Mouse (Mus musculus): ENCODE data around the gene Snx18. TPM values are rescaled to one million over a fixed set of nuclear protein-coding genes. Genes with fewer than 3 reads are reported as not detected.

Gene Snx18
- total and polyA plus RNA-seq, 3 experiments: 6.4 to 12.6 (median 9.1) TPM

GRCm38 (mm10) chr13:113584431-113584830, 33.9 kb downstream of the Snx18 start:
- H3K27me3 ChIP-seq (replicated peaks): no peaks in the 10 kb centered on the region
- DNase-seq (ENCODE audit: extremely low read depth): no peak
- H3K4me1 ChIP-seq (ENCODE audit: control insufficient read depth in 1 of 2, insufficient read depth in 2 of 2): peaks cover 0 to 5% of the 10 kb centered on the region in 2 experiments; a peak in 2 of 4 replicates
- no peak overlapping the region for H3K9ac ChIP-seq (ENCODE audit: insufficient read depth, low read depth)
- H3K27ac ChIP-seq (ENCODE audit: insufficient read depth, low read depth): no peak overlapping the region
- no peaks in the 10 kb centered on the region for H3K79me2 ChIP-seq (replicated peaks; ENCODE audit: control insufficient read depth, extremely low read depth, insufficient read depth, poor library complexity, severe bottlenecking)
- TF ChIP-seq UBTF (IDR thresholded peaks at IDR 0.05; ENCODE audit: low read depth, low read length) (no peak), IRF4 (IDR thresholded peaks at IDR 0.05; ENCODE audit: low read depth, low read length) (no peak), SIN3A (IDR thresholded peaks at IDR 0.05; ENCODE audit: low read length) (no peak), MAFK (IDR thresholded peaks at IDR 0.05; ENCODE audit: insufficient replicate concordance, low read length) (no peak), JUN (IDR thresholded peaks at IDR 0.05; ENCODE audit: insufficient read depth, low read depth, low read length) (no peak), NRF1 (IDR thresholded peaks at IDR 0.05; ENCODE audit: low read depth, low read length) (no peak), SMC3 (IDR thresholded peaks at IDR 0.05; ENCODE audit: low read depth, low read length) (no peak), TCF12 (IDR thresholded peaks at IDR 0.05; ENCODE audit: low read depth, low read length) (no peak), PAX5 (IDR thresholded peaks at IDR 0.05; ENCODE audit: low read length) (no peak), JUND (conservative IDR thresholded peaks at IDR 0.05; ENCODE audit: low read depth, low read length) (no peak), POLR2A (IDR thresholded peaks at IDR 0.05; ENCODE audit: low read depth, low read length) (no peak), ETS1 (conservative IDR thresholded peaks at IDR 0.05; ENCODE audit: low read depth, low read length) (no peak), HCFC1 (IDR thresholded peaks at IDR 0.05; ENCODE audit: low read depth, low read length) (no peak), BHLHE40 (IDR thresholded peaks at IDR 0.05; ENCODE audit: low read depth, low read length) (no peak), MAZ (IDR thresholded peaks at IDR 0.05; ENCODE audit: low read depth, low read length) (no peak)
- H3K9me3 ChIP-seq (replicated peaks; ENCODE audit: low read length): no peaks in the 10 kb centered on the region
- H3K4me2 ChIP-seq (ENCODE audit: insufficient read depth, low read depth, poor library complexity, severe bottlenecking): no peak overlapping the region
- in situ Hi-C loops (cut with MboI; ENCODE audit: low pct_ligation_motif_present, low pct_unique_long_range_greater_than_20kb, low sequenced_read_pairs): no loop called here
- no peaks in the 10 kb centered on the region for H3K36me3 ChIP-seq (replicated peaks in 1 of 2; ENCODE audit: control insufficient read depth in 1 of 2, insufficient read depth in 1 of 2, low read length in 1 of 2)
- H3K4me3 ChIP-seq (replicated peaks in 1 of 3; ENCODE audit: low read depth in 2 of 3, low read length in 2 of 3, poor library complexity in 1 of 3): no peak overlapping the region
- dilution Hi-C loops (cut with MboI; ENCODE audit: extremely low pct_ligation_motif_present, extremely low pct_unique_long_range_greater_than_20kb, low sequenced_read_pairs): no loop called here

- TF ChIP-seq GABPA (IDR thresholded peaks at IDR 0.05; ENCODE audit: insufficient replicate concordance, low read depth, low read length) (no peak), USF1 (IDR thresholded peaks at IDR 0.05; ENCODE audit: low read depth, low read length) (no peak), NRF1 (IDR thresholded peaks at IDR 0.05; ENCODE audit: low read depth, low read length) (no peak), MAZ (IDR thresholded peaks at IDR 0.05; ENCODE audit: low read depth, low read length) (no peak), TCF12 (IDR thresholded peaks at IDR 0.05; ENCODE audit: low read depth, low read length) (no peak), CTCF (conservative IDR thresholded peaks at IDR 0.05 in 1 of 2, IDR thresholded peaks at IDR 0.05 in 1 of 2; ENCODE audit: low read depth in 2 of 2, low read length in 2 of 2) (no peak), BHLHE40 (IDR thresholded peaks at IDR 0.05; ENCODE audit: low read depth, low read length) (no peak)
- in situ Hi-C loops (cut with MboI; ENCODE audit: low pct_ligation_motif_present, low pct_unique_long_range_greater_than_20kb, low sequenced_read_pairs): no loop called here
- DNase-seq (ENCODE audit: extremely low read depth): no peak
- no peak overlapping the region for H3K4me2 ChIP-seq (ENCODE audit: insufficient read depth, low read depth, poor library complexity, severe bottlenecking)
- no peak overlapping the region for H3K27ac ChIP-seq (ENCODE audit: insufficient read depth, low read depth)
- H3K27me3 ChIP-seq (replicated peaks): no peaks in the 10 kb centered on the region
- no peak overlapping the region for H3K4me3 ChIP-seq (replicated peaks in 1 of 3; ENCODE audit: low read depth in 2 of 3, low read length in 2 of 3, poor library complexity in 1 of 3)
- no peaks in the 10 kb centered on the region for H3K79me2 ChIP-seq (replicated peaks; ENCODE audit: control insufficient read depth, extremely low read depth, insufficient read depth, poor library complexity, severe bottlenecking)
- no peak overlapping the region for H3K9ac ChIP-seq (ENCODE audit: insufficient read depth, low read depth)
- H3K9me3 ChIP-seq (replicated peaks; ENCODE audit: low read length): no peaks in the 10 kb centered on the region
- dilution Hi-C loops (cut with MboI; ENCODE audit: extremely low pct_ligation_motif_present, extremely low pct_unique_long_range_greater_than_20kb, low sequenced_read_pairs): no loop called here
- H3K36me3 ChIP-seq (replicated peaks in 1 of 2; ENCODE audit: control insufficient read depth in 1 of 2, insufficient read depth in 1 of 2, low read length in 1 of 2): no peaks in the 10 kb centered on the region
- no peaks in the 10 kb centered on the region for H3K4me1 ChIP-seq (ENCODE audit: control insufficient read depth in 1 of 2, insufficient read depth in 2 of 2)
Measured at GRCm38 (mm10) chr13:113583563-113583962, 34.8 kb downstream of the Snx18 start.

Data from CH12.LX (cell line).